In genomic region chr4:66175887-66176533, GRCm38 (mm10) we compare ENCODE assay signal across 16 mouse cellular contexts.
A peak's percentile ranks its signal among the peaks of the same experiment; 100 is the strongest.
DNase-seq lines count a peak whose midpoint lies in the region; ATAC-seq and TF ChIP-seq lines count a peak whose summit lies in the region.
"Had no signal": no experiment of that assay in that cellular context is flagged by ENCODE, and none has a peak within 500 bp of the region (broad histone marks: within the 10 kb centered on the region; RNA-seq: fewer than 3 reads in every experiment).

No protein-coding gene starts in this region.

- peaks cover 12% of the 10 kb centered on the region for H3K4me1 ChIP-seq in hindbrain, embryonic 10.5 days (replicated peaks)
- no peaks in the 10 kb centered on the region for H3K4me1 ChIP-seq in hindbrain, postnatal 0 days (ENCODE audit: insufficient read depth, low read length)
- H3K4me1 ChIP-seq in embryonic facial prominence, embryonic 14.5 days (ENCODE audit: control insufficient read depth, insufficient read depth, low read length) = no peaks in the 10 kb centered on the region
- H3K4me1 ChIP-seq in limb, embryonic 11.5 days (ENCODE audit: control insufficient read depth, insufficient read depth, low read length) = no peaks in the 10 kb centered on the region
- H3K4me1 ChIP-seq: limb, embryonic 15.5 days had no signal

- no peaks in the 10 kb centered on the region for H3K27me3 ChIP-seq in hindbrain, embryonic 10.5 days (ENCODE audit: insufficient read depth, poor library complexity, severe bottlenecking)
- no peaks in the 10 kb centered on the region for H3K27me3 ChIP-seq in hindbrain, postnatal 0 days (ENCODE audit: insufficient read depth, low read length)
- H3K27me3 ChIP-seq in embryonic facial prominence, embryonic 14.5 days (replicated peaks; ENCODE audit: control insufficient read depth, insufficient read depth, low read length) = no peaks in the 10 kb centered on the region
- H3K27me3 ChIP-seq in limb, embryonic 11.5 days (ENCODE audit: control insufficient read depth, insufficient read depth, low read length) = no peaks in the 10 kb centered on the region
- H3K27me3 ChIP-seq: limb, embryonic 15.5 days had no signal

- peak; percentile 28 for DNase-seq in hindbrain, embryonic 10.5 days (ENCODE audit: low spot score)
- DNase-seq in hindbrain, postnatal 0 days (ENCODE audit: low spot score) = no peak
- peak; percentile 7 for DNase-seq in embryonic facial prominence, embryonic 14.5 days (ENCODE audit: low spot score)
- DNase-seq in limb, embryonic 11.5 days (ENCODE audit: low spot score) = no peak
- DNase-seq in retina, embryonic 14.5 days (ENCODE audit: low spot score) = peak; percentile 39
- no peak for DNase-seq in layer of hippocampus, postnatal 25 days (ENCODE audit: extremely low spot score in 1 of 2, low spot score in 1 of 2)
- DNase-seq: adrenal gland, postnatal 25 days; gastrocnemius, adult 2 months; heart, postnatal 36 days; kidney, adult 2 months; right cerebral cortex, postnatal 14 days had no signal

- H3K9me3 ChIP-seq in hindbrain, embryonic 10.5 days = no peaks in the 10 kb centered on the region
- H3K9me3 ChIP-seq in hindbrain, postnatal 0 days (ENCODE audit: low read length) = no peaks in the 10 kb centered on the region
- no peaks in the 10 kb centered on the region for H3K9me3 ChIP-seq in embryonic facial prominence, embryonic 14.5 days (ENCODE audit: control insufficient read depth, low read length)
- H3K9me3 ChIP-seq in limb, embryonic 11.5 days (ENCODE audit: control insufficient read depth, low read length) = no peaks in the 10 kb centered on the region
- H3K9me3 ChIP-seq: limb, embryonic 15.5 days had no signal

- no peak overlapping the region for H3K9ac ChIP-seq in hindbrain, postnatal 0 days (replicated peaks; ENCODE audit: low read length)
- no peak overlapping the region for H3K9ac ChIP-seq in embryonic facial prominence, embryonic 14.5 days (ENCODE audit: low read depth, low read length)
- no peak overlapping the region for H3K9ac ChIP-seq in limb, embryonic 11.5 days (ENCODE audit: low read length)
- H3K9ac ChIP-seq: limb, embryonic 15.5 days; lung, embryonic 14.5 days had no signal

- TF ChIP-seq CTCF in hindbrain, postnatal 0 days (IDR thresholded peaks at IDR 0.05; ENCODE audit: low read depth) = no peak

- no peak overlapping the region for H3K4me3 ChIP-seq in hindbrain, embryonic 10.5 days
- no peak overlapping the region for H3K4me3 ChIP-seq in hindbrain, postnatal 0 days (ENCODE audit: low read length)
- no peak overlapping the region for H3K4me3 ChIP-seq in embryonic facial prominence, embryonic 14.5 days (ENCODE audit: low read depth, low read length)
- no peak overlapping the region for H3K4me3 ChIP-seq in limb, embryonic 11.5 days (ENCODE audit: low read depth, low read length)
- H3K4me3 ChIP-seq: erythroblast, embryonic 14.5 days; gastrocnemius, adult 2 months; limb, embryonic 15.5 days had no signal

- 69% methylated on average over 14 of the region's 14 CpGs for WGBS in hindbrain, embryonic 10.5 days
- WGBS in hindbrain, postnatal 0 days = 62% methylated on average over 14 of the region's 14 CpGs
- 53% methylated on average over 14 of the region's 14 CpGs for WGBS in embryonic facial prominence, embryonic 14.5 days
- WGBS in limb, embryonic 11.5 days = 48% methylated on average over 14 of the region's 14 CpGs

- no peaks in the 10 kb centered on the region for H3K36me3 ChIP-seq in hindbrain, embryonic 10.5 days
- H3K36me3 ChIP-seq in hindbrain, postnatal 0 days (ENCODE audit: insufficient read depth, low read length) = no peaks in the 10 kb centered on the region
- no peaks in the 10 kb centered on the region for H3K36me3 ChIP-seq in embryonic facial prominence, embryonic 14.5 days (ENCODE audit: control insufficient read depth, insufficient read depth, low read length)
- H3K36me3 ChIP-seq in limb, embryonic 11.5 days (ENCODE audit: control insufficient read depth, insufficient read depth, low read length) = no peaks in the 10 kb centered on the region
- H3K36me3 ChIP-seq: limb, embryonic 15.5 days had no signal

- no peak overlapping the region for H3K4me2 ChIP-seq in hindbrain, postnatal 0 days (ENCODE audit: low read depth, low read length)
- H3K4me2 ChIP-seq in embryonic facial prominence, embryonic 14.5 days (ENCODE audit: low read depth, low read length) = no peak overlapping the region
- H3K4me2 ChIP-seq in limb, embryonic 11.5 days (ENCODE audit: low read depth, severe bottlenecking) = no peak overlapping the region
- H3K4me2 ChIP-seq: limb, embryonic 15.5 days; lung, embryonic 14.5 days had no signal

- no peak overlapping the region for H3K27ac ChIP-seq in hindbrain, embryonic 10.5 days
- no peak overlapping the region for H3K27ac ChIP-seq in hindbrain, postnatal 0 days
- no peak overlapping the region for H3K27ac ChIP-seq in embryonic facial prominence, embryonic 14.5 days (replicated peaks; ENCODE audit: low read depth, low read length)
- H3K27ac ChIP-seq in limb, embryonic 11.5 days (replicated peaks; ENCODE audit: low read depth, low read length) = no peak overlapping the region
- H3K27ac ChIP-seq: gastrocnemius, adult 2 months; limb, embryonic 15.5 days had no signal

- ATAC-seq in hindbrain, postnatal 0 days = no peak
- no peak for ATAC-seq in embryonic facial prominence, embryonic 14.5 days (ENCODE audit: low read depth)
- ATAC-seq in limb, embryonic 11.5 days (ENCODE audit: insufficient number of reproducible peaks, low FRiP score, low TSS enrichment, low read depth) = 0 out of 2 replicates have a peak, but pooled peaks have one; percentile 21
- no peak for ATAC-seq in CD4-positive, CD25-positive, alpha-beta regulatory T cell, adult 4 months
- ATAC-seq in inflammation-experienced regulatory T-cells, adult 6 months = no peak

Comparison
In these comparisons a context has a peak if more than half of its experiments do, and no peak if none do; other contexts are left out.
1. DNase-seq: peak in hindbrain, embryonic 10.5 days (single experiment), embryonic facial prominence, embryonic 14.5 days (single experiment) and retina, embryonic 14.5 days (single experiment); none in hindbrain, postnatal 0 days (single experiment), limb, embryonic 11.5 days (single experiment) and layer of hippocampus, postnatal 25 days (0 of 2).